Mouse (Mus musculus) testis, postnatal 10 days (tissue): ENCODE measurements around the gene Wdr89.

Experiments used
- DNase-seq: peaks from one replicate; pipeline ENCODE4 v3.0.0; 2021; ENCODE audit warnings: low spot score

Gene Wdr89

DNA sequence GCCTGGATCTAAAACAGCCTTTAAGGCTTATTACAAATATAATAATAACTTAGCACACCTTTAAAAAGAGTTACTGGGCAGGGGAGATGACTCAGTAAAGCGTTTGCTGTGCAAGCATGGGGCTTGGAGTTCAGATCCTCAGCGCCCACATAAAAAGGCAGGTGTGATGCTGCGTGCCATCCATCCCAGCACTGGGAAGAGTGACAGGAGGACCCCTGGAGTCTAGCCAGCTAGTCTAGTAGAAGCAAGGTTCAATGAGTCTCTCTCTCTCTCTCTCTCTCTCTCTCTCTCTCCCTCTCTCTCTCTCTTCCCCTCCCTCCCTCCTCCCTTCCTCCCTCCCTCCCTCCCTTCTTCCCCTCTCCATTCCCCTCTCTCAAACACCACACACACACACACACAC, 53.8 kb downstream of the Wdr89 start:
- no peak for DNase-seq

DNA sequence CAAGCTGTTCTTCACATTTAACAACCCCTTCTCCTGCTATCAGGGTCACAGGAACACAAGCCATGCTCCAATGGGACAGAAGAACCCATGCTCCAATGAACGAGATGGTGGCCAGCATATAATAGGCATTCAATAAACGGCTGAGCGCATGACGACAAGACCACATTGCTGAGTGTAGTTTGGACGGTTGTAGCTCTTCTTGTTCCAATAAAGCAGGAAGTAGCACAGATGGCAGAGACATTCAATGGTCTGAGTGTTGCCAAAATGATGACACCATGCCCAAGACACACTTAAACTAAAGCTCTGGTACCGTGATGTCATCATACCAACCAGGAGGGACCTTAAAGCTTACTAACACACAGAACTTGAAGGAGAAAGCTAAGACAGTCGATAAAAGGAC, 56.6 kb downstream of the Wdr89 start:
- DNase-seq, result no peak

DNA sequence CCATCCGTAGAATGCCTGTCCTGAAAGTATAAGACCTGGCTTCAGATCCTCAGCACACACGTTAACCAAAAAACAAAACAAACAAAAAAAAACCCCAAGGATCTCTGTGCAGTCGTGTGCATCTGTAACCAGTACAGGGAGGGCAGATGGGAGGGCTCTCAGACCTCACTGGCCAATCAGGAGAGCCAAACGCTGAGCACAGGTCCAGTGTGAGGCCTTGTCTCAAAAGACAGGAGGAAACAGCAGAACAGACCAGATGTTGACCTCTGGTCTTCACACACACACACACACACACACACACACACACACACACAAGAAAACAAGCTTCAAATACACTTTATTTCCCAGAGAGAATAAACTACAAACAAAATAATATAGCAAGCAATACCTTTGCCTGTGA, 69.8 kb downstream of the Wdr89 start:
- DNase-seq, result peak; percentile 54

DNA sequence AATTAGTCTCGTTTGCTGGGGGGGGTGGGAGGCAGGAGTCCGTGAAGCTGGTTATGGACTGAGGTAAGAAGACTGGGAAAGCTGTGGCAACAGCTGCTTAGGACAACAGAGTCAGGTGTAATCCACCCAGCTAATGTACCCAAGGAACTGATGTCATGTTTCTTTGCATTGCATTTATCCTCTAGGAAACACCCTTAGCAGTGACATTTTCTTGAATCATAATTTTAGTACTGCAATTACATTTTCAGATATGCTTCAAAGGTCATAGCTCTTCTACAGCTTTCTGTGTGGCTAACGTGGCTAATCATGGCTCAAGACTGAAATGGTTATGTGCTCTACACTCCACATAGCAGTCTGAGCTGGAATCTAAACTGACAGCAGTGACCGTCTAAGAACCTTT, 70.3 kb downstream of the Wdr89 start:
- no peak for DNase-seq

DNA sequence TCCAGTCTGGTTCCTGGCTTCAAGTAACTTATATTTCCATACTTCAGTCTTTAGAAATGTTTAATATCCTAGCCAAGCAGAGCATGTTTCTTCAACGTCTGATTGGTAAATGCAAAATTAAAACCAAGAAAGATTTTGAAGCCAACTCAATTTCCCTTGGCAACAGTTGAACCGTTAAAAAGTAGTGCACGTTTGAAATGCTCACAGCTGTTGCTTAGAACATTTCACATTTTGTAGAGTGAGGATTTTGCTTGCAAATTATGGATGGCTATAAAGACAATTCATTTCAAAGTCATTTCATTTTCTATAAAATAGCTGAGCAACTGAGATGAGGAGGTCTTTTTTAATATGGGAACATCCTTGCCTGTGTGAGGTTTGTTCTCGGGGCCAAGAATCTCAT, 71.6 kb downstream of the Wdr89 start:
- DNase-seq, result no peak

DNA sequence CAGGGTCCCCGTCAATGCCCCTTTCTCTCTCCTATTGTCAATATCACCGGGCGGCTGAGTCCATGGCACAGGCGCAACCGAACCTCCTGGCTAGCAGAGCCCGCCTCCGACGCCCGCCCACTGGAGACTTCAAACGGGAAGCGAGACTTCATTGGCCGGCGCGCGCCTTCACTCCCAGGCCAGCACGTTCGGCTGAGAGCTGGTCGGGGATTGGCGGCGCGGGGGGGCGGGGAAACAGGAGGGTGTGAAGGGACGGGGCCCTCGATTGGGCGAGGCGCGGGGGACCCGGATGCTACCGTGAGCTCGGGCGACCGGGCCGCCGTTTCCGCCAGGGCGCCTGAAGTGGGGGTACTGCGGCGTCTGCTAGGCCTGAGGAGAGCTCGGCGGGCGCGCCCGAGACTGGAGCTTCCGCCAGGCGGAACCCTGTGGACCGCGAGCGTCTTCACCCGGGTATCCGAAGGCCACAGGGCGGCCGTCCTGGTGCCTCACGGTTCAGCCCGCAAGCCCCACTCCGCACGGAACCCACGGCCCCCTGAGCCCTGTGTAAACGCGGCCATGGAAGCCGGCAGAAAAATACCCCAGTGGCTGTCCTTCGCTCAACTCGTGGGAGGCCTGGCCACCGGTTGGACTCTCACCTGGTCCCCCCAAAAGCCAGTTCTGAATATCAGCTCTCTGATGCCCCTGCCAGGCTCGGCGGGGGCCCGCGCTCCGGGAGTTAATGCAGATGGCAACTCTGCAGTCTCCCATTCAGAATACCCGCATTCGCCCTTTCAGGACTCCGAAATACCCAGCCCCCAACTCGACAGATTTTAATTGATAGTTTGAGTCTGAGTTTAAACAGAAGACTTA, 73.0 kb downstream of the Wdr89 start, which contains the start of gene Ppp2r5e:
Ppp2r5e (minus strand) TSS at position 92 of the 849 bp plus-strand sequence.
- DNase-seq, result peak; percentile 100

DNA sequence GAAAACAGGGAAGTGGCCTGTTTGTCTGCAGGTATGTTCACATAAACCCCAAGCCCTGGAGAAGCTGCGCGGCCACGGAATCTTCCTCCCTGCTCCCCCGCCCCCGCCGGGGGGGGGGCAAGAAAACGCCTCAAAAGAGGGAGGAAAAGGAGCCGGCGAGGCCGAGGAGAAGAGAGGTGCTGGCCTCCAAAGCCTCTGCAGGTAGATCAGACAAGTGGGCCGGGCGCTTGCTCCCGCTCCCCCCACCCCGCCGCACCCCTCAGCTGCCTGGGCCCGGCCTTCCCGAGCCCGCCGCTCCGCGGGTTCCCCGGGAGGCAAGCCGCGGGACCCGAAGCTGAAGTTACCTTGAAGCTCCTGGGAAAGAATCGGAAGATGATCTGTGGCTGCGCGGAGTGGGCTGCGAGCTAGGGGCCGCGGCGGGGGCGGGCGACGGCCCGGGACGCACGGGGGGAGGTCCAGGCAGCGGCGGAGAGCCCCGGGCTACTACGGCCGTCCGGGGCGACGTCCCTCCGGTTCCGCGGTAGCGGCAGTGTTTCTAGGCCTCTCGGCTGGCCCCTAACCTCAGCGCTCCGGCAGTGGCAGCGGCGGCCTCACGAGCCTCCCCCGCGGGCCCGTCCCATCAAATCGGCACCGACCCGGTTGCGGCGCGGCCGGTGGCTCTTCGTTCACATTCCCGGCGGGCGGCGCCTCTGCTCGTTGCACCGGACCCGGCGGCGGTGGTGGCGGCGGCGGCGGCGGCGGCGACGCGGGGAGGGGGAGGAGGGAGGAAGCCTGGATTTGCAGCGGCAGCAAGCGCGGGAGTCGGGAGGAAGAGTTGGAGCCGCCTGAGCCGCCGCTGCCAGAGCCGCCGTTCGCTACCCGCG, 73.8 kb downstream of the Wdr89 start:
- peak; percentile 68 for DNase-seq

DNA sequence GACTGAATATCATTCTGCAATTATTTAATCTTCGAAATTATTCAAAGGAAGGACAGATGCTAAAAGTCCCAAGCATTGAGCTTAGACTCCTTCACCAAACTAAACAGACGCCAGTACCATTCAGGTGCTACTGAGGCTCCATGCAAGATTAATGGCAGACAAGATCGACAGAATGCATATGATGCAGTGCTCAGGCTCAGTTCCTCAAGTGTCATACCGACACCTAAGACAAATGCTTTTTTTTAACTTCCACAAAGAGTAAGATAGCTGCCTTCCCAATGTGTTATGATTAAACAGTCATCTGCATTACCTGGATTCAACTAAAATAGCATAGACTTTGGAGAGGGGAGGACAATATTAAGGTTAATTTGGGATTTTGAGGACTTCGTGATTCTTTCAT, 74.9 kb downstream of the Wdr89 start:
- DNase-seq, result no peak

DNA sequence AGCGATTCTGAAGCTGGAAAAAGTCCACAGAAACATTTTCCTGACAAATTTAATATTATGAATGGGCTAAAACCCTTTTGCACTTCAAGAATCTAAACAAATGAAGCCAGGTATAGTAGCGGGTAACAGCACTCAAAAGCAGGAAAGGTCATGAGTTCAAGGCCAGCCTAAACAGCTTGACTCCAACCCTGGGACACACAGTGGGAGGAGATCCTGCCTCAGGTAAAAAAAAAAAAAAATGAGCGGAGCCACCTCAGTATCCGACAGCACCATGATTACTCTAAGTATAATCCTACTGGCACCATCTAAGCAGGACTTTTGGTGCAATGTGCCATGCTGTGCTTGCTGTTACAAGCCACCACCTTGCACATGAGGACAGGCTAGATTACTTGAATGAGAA, 75.5 kb downstream of the Wdr89 start:
- DNase-seq, result no peak

DNA sequence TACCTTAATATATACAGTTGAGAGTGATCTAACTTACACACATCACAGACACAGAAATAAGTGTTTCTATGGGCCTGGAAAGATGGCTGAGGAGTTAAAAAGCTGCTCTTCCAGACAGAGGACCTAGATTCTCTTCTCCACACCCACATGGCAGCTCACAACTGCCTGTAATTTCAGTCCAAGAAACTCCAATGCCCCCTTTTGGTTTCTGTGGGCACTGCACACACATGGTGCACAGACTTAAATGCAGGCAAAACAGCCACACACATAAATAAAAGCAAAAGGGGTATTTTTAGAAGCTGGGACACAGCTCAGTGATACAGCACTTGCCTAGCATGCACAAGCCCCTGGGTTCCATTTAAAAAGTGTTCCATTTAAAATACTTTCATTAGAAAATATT, 81.8 kb downstream of the Wdr89 start:
- no peak for DNase-seq

DNA sequence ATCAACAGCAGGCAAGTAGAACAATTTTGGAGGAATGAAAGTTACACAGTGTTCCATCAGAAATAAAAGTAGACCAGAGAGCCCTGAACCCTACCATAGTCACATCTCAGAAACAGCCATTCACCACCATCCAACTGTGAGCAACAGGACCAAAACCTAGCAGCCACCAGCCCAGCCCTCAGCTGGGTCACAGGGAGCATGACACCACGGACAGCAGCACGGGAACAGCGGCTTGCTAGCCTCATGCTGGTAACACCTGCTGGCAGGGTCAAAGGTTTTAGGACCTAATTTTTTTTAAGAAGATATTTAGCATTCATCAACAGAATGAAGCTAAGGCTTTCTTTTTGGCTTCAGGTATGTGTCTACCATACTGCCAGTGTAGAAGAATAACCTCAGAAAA, 85.6 kb downstream of the Wdr89 start:
- DNase-seq, result no peak
